Mouse (Mus musculus): Measurements from ENCODE around the gene Nlrc5. TPM values are rescaled to one million over a fixed set of nuclear protein-coding genes. Genes with fewer than 3 reads are reported as not detected.
"Not testable (repeated sequence)": the region's sequence is repeated elsewhere in the genome, so short reads cannot be mapped to it uniquely, and the experiment has no call there.

Nlrc5 gene
- polyA plus RNA-seq, 1 experiment: 16.5 TPM

GRCm38 (mm10) chr8:94390910-94391309 lies 43.2 kb upstream of the Nlrc5 start:
- no peak for TF ChIP-seq POLR2A (IDR thresholded peaks at IDR 0.05; ENCODE audit: borderline replicate concordance, control insufficient read depth, low read depth, low read length)
- TF ChIP-seq CTCF (IDR thresholded peaks at IDR 0.05; ENCODE audit: control insufficient read depth, insufficient read depth, low read length): no peak
- H3K4me1 ChIP-seq (ENCODE audit: control insufficient read depth, insufficient read depth, low read length): peaks cover 1% of the 10 kb centered on the region; the same call in 1 of the 2 replicates
- 94% methylated on average over 8 of the region's 8 CpGs for WGBS

GRCm38 (mm10) chr8:94392147-94392546 lies 42.0 kb upstream of the Nlrc5 start:
- H3K4me1 ChIP-seq (ENCODE audit: control insufficient read depth, insufficient read depth, low read length): peaks cover 1% of the 10 kb centered on the region; the same call in 1 of the 2 replicates
- 86% methylated on average over 12 of the region's 12 CpGs for WGBS
- TF ChIP-seq POLR2A (IDR thresholded peaks at IDR 0.05; ENCODE audit: borderline replicate concordance, control insufficient read depth, low read depth, low read length): no peak
- peak; percentile 48; the same call in 1 of the 2 replicates for TF ChIP-seq CTCF (IDR thresholded peaks at IDR 0.05; ENCODE audit: control insufficient read depth, insufficient read depth, low read length)
- H3K27ac ChIP-seq (ENCODE audit: control insufficient read depth, insufficient read depth, low read depth, low read length, poor library complexity): no peak overlapping the region
- H3K4me3 ChIP-seq (replicated peaks; ENCODE audit: control insufficient read depth, low read depth, low read length): no peak overlapping the region

More at GRCm38 (mm10) chr8:94390910-94391309, 43.2 kb upstream of the Nlrc5 start:
- no peak overlapping the region for H3K4me3 ChIP-seq (replicated peaks; ENCODE audit: control insufficient read depth, low read depth, low read length)
- H3K27ac ChIP-seq (ENCODE audit: control insufficient read depth, insufficient read depth, low read depth, low read length, poor library complexity): no peak overlapping the region

- 87% methylated on average over 6 of the region's 6 CpGs for WGBS
- Histone ChIP-seq H3K4me3 (replicated peaks; ENCODE audit: control insufficient read depth, low read depth, low read length) (no peak overlapping the region), H3K27ac (ENCODE audit: control insufficient read depth, insufficient read depth, low read depth, low read length, poor library complexity) (no peak overlapping the region), H3K4me1 (ENCODE audit: control insufficient read depth, insufficient read depth, low read length) (peaks cover 1% of the 10 kb centered on the region; the same call in 1 of the 2 replicates)
- TF ChIP-seq POLR2A (IDR thresholded peaks at IDR 0.05; ENCODE audit: borderline replicate concordance, control insufficient read depth, low read depth, low read length): no peak
- TF ChIP-seq CTCF (IDR thresholded peaks at IDR 0.05; ENCODE audit: control insufficient read depth, insufficient read depth, low read length): no peak
These were observed 41.5 kb upstream of the Nlrc5 start for GRCm38 (mm10) chr8:94392648-94393047.

GRCm38 (mm10) chr8:94395851-94396540 lies 38.2 kb upstream of the Nlrc5 start:
- no peak for TF ChIP-seq CTCF (IDR thresholded peaks at IDR 0.05; ENCODE audit: control insufficient read depth, insufficient read depth, low read length)
- TF ChIP-seq POLR2A (IDR thresholded peaks at IDR 0.05; ENCODE audit: borderline replicate concordance, control insufficient read depth, low read depth, low read length): no peak
- no peak overlapping the region for H3K27ac ChIP-seq (ENCODE audit: control insufficient read depth, insufficient read depth, low read depth, low read length, poor library complexity)
- WGBS: 82% methylated on average over 6 of the region's 6 CpGs

GRCm38 (mm10) chr8:94396964-94397657 lies 37.0 kb upstream of the Nlrc5 start:
- 56% methylated on average over 11 of the region's 11 CpGs for WGBS
- Histone ChIP-seq H3K27ac (ENCODE audit: control insufficient read depth, insufficient read depth, low read depth, low read length, poor library complexity) (no peak overlapping the region), H3K4me3 (replicated peaks; ENCODE audit: control insufficient read depth, low read depth, low read length) (no peak overlapping the region), H3K4me1 (ENCODE audit: control insufficient read depth, insufficient read depth, low read length) (peaks cover 7% of the 10 kb centered on the region)
- TF ChIP-seq POLR2A (IDR thresholded peaks at IDR 0.05; ENCODE audit: borderline replicate concordance, control insufficient read depth, low read depth, low read length) (no peak), CTCF (IDR thresholded peaks at IDR 0.05; ENCODE audit: control insufficient read depth, insufficient read depth, low read length) (peak; percentile 88)

More at GRCm38 (mm10) chr8:94395851-94396540, 38.2 kb upstream of the Nlrc5 start:
- H3K4me3 ChIP-seq (replicated peaks; ENCODE audit: control insufficient read depth, low read depth, low read length): no peak overlapping the region
- peaks cover 4% of the 10 kb centered on the region for H3K4me1 ChIP-seq (ENCODE audit: control insufficient read depth, insufficient read depth, low read length)

- WGBS: 27% methylated on average over 6 of the region's 6 CpGs
- H3K27ac ChIP-seq (ENCODE audit: control insufficient read depth, insufficient read depth, low read depth, low read length, poor library complexity): no peak overlapping the region
- no peak overlapping the region for H3K4me3 ChIP-seq (replicated peaks; ENCODE audit: control insufficient read depth, low read depth, low read length)
- peaks cover 7% of the 10 kb centered on the region for H3K4me1 ChIP-seq (ENCODE audit: control insufficient read depth, insufficient read depth, low read length)
- no peak for TF ChIP-seq POLR2A (IDR thresholded peaks at IDR 0.05; ENCODE audit: borderline replicate concordance, control insufficient read depth, low read depth, low read length)
- no peak for TF ChIP-seq CTCF (IDR thresholded peaks at IDR 0.05; ENCODE audit: control insufficient read depth, insufficient read depth, low read length)
These were observed 35.6 kb upstream of the Nlrc5 start for GRCm38 (mm10) chr8:94398587-94398986.

GRCm38 (mm10) chr8:94399361-94399953 lies 34.7 kb upstream of the Nlrc5 start:
- TF ChIP-seq POLR2A (IDR thresholded peaks at IDR 0.05; ENCODE audit: borderline replicate concordance, control insufficient read depth, low read depth, low read length): no peak
- no peak for TF ChIP-seq CTCF (IDR thresholded peaks at IDR 0.05; ENCODE audit: control insufficient read depth, insufficient read depth, low read length)
- H3K4me1 ChIP-seq (ENCODE audit: control insufficient read depth, insufficient read depth, low read length): peaks cover 7% of the 10 kb centered on the region
- 34% methylated on average over 3 of the region's 3 CpGs for WGBS
- H3K27ac ChIP-seq (ENCODE audit: control insufficient read depth, insufficient read depth, low read depth, low read length, poor library complexity): no peak overlapping the region
- H3K4me3 ChIP-seq (replicated peaks; ENCODE audit: control insufficient read depth, low read depth, low read length): no peak overlapping the region

- not testable (repeated sequence) for H3K4me3 ChIP-seq (replicated peaks; ENCODE audit: control insufficient read depth, low read depth, low read length); H3K27ac ChIP-seq (ENCODE audit: control insufficient read depth, insufficient read depth, low read depth, low read length, poor library complexity); H3K4me1 ChIP-seq (ENCODE audit: control insufficient read depth, insufficient read depth, low read length)
- 67% methylated on average over 2 of the region's 2 CpGs for WGBS
These were observed 34.2 kb upstream of the Nlrc5 start for GRCm38 (mm10) chr8:94399957-94400356.
